ENCODE assay signal across 7 mouse cellular contexts in genomic region chr3:88532689-88533511, GRCm38 (mm10). TPM values are rescaled to one million over a fixed set of nuclear protein-coding genes. Genes with fewer than 3 reads are reported as not detected.
A peak's percentile ranks its signal among the peaks of the same experiment; 100 is the strongest.
DNase-seq lines count a peak whose midpoint lies in the region; ATAC-seq and TF ChIP-seq lines count a peak whose summit lies in the region.

No protein-coding gene starts in this region.

- peak overlapping the region; percentile 68 for H3K4me2 ChIP-seq in heart, embryonic 14.5 days (ENCODE audit: low read length)
- H3K4me2 ChIP-seq in liver, embryonic 12.5 days, result peak overlapping the region; percentile 99

- H3K4me3 ChIP-seq in left cerebral cortex, adult 2 months, result peak overlapping the region; percentile 96
- H3K4me3 ChIP-seq in brown adipose tissue, adult 24 weeks (ENCODE audit: insufficient read depth, low read depth, low read length), result peak overlapping the region; percentile 48
- H3K4me3 ChIP-seq in heart, embryonic 14.5 days (ENCODE audit: control insufficient read depth in 1 of 2, insufficient read depth in 1 of 2, low read depth in 1 of 2, low read length in 2 of 2), result peak overlapping the region; percentile 90 to 93
- H3K4me3 ChIP-seq in liver, embryonic 12.5 days, result peak overlapping the region; percentile 74
- peak overlapping the region; percentile 59 for H3K4me3 ChIP-seq in small intestine, adult 2 months (ENCODE audit: low read depth, low read length)

- no peak for TF ChIP-seq CTCF in left cerebral cortex, adult 2 months (IDR thresholded peaks at IDR 0.05)
- TF ChIP-seq CTCF in small intestine, adult 2 months (IDR thresholded peaks at IDR 0.05; ENCODE audit: extremely low read depth, insufficient read length, insufficient replicate concordance, low read depth, low read length), result no peak

- DNase-seq in left cerebral cortex, adult 2 months (ENCODE audit: extremely low spot score in 1 of 2, low spot score in 2 of 2), result no peak
- no peak for DNase-seq in left cerebral cortex, postnatal 36 days (ENCODE audit: low spot score in 2 of 2)
- DNase-seq in frontal cortex, postnatal 25 days (ENCODE audit: low spot score in 2 of 2), result no peak

- ATAC-seq in heart, embryonic 14.5 days (ENCODE audit: insufficient number of reproducible peaks, insufficient read depth, low FRiP score, low read depth), result 0 out of 2 replicates have a peak, but pooled peaks have one; percentile 6
- no peak for ATAC-seq in liver, embryonic 12.5 days

- H3K27me3 ChIP-seq in heart, embryonic 14.5 days (ENCODE audit: control insufficient read depth, insufficient read depth, low read length), result no peaks in the 10 kb centered on the region
- peaks cover 22% of the 10 kb centered on the region for H3K27me3 ChIP-seq in liver, embryonic 12.5 days (replicated peaks)
- H3K27me3 ChIP-seq in small intestine, adult 2 months (ENCODE audit: control insufficient read depth, insufficient read depth, low read length), result 0 out of 2 replicates have a peak, but pooled peaks cover 6% of the 10 kb centered on the region

- TF ChIP-seq POLR2A in small intestine, adult 2 months (IDR thresholded peaks at IDR 0.05; ENCODE audit: low read depth, low read length), result no peak

- peaks cover 28% of the 10 kb centered on the region for H3K36me3 ChIP-seq in heart, embryonic 14.5 days (ENCODE audit: control insufficient read depth, insufficient read depth, low read length)
- H3K36me3 ChIP-seq in liver, embryonic 12.5 days, result peaks cover 10% of the 10 kb centered on the region; the same call in 1 of the 2 replicates
- H3K36me3 ChIP-seq in small intestine, adult 2 months (ENCODE audit: control insufficient read depth, insufficient read depth, low read length), result no peaks in the 10 kb centered on the region

- under 1% methylated on average over 38 of the region's 40 CpGs for WGBS in heart, embryonic 14.5 days
- 7% methylated on average over 36 of the region's 40 CpGs for WGBS in liver, embryonic 12.5 days (ENCODE audit: insufficient replicate concordance)
- WGBS in small intestine, adult 2 months, result 8% methylated on average over 39 of the region's 40 CpGs

- no peaks in the 10 kb centered on the region; the same call in 1 of the 2 replicates for H3K4me1 ChIP-seq in brown adipose tissue, adult 24 weeks (ENCODE audit: control insufficient read depth, insufficient read depth, insufficient read length, low read length)
- peaks cover 47 to 64% of the 10 kb centered on the region in 2 experiments for H3K4me1 ChIP-seq in heart, embryonic 14.5 days (ENCODE audit: control insufficient read depth in 2 of 2, insufficient read depth in 2 of 2, low read length in 2 of 2)
- H3K4me1 ChIP-seq in liver, embryonic 12.5 days, result peaks cover 91% of the 10 kb centered on the region
- peaks cover 14% of the 10 kb centered on the region for H3K4me1 ChIP-seq in small intestine, adult 2 months (ENCODE audit: control insufficient read depth, insufficient read depth, insufficient read length, low read length)

- no peak overlapping the region for H3K27ac ChIP-seq in left cerebral cortex, adult 2 months
- H3K27ac ChIP-seq in brown adipose tissue, adult 24 weeks (replicated peaks; ENCODE audit: low read depth, low read length), result no peak overlapping the region
- H3K27ac ChIP-seq in heart, embryonic 14.5 days (replicated peaks in 1 of 2; ENCODE audit: control insufficient read depth in 1 of 2, insufficient read depth in 1 of 2, low read depth in 2 of 2, low read length in 2 of 2), result peak overlapping the region; percentile 87 to 88
- peak overlapping the region; percentile 66 for H3K27ac ChIP-seq in liver, embryonic 12.5 days
- no peak overlapping the region for H3K27ac ChIP-seq in small intestine, adult 2 months (ENCODE audit: insufficient read depth, low read depth, low read length)

- H3K9ac ChIP-seq in heart, embryonic 14.5 days (ENCODE audit: low read length), result peak overlapping the region; percentile 95
- H3K9ac ChIP-seq in liver, embryonic 12.5 days, result peak overlapping the region; percentile 81

- no peaks in the 10 kb centered on the region for H3K9me3 ChIP-seq in heart, embryonic 14.5 days (ENCODE audit: control insufficient read depth, low read length)
- H3K9me3 ChIP-seq in liver, embryonic 12.5 days (replicated peaks), result no peaks in the 10 kb centered on the region

- intact Hi-C loops in left cerebral cortex, adult 2 months (cut with DNase I), result no loop called here
- intact Hi-C loops in left cerebral cortex, postnatal 36 days (cut with DNase I), result loop anchor here (5.0 kb wide), 1 partner anchor 121 kb away; the partner anchor contains the start of gene Pmf1

RNA-seq across cellular contexts. Expression of gene Mex3a, which starts 0.7 kb away (rescaled TPM):
- 1 to 10 TPM; 3.2 TPM for total RNA-seq in left cerebral cortex, adult 2 months (2021)
- total RNA-seq in left cerebral cortex, postnatal 36 days (2021), result 1 to 10 TPM; 2.6 to 2.9 TPM
- 0.16 and 0.21 TPM in 2 replicates for polyA plus RNA-seq in brown adipose tissue, adult 24 weeks (2012; ENCODE audit: insufficient read depth, insufficient read length, missing spikeins)
- polyA plus RNA-seq in heart, embryonic 14.5 days (2014; fragmentation: Nextera tagmentation; extraction: Ambion mirVana), result 9.0 and 11.0 TPM in 2 replicates
- polyA plus RNA-seq in liver, embryonic 12.5 days (2016; fragmentation: Nextera tagmentation; extraction: Ambion mirVana), result 2.8 and 3.1 TPM in 2 replicates
- polyA plus RNA-seq in small intestine, adult 2 months (2012; rRNA removed), result 0.41 and 0.60 TPM in 2 replicates

RNA-seq across cellular contexts. Expression of gene Rab25, which starts 15.2 kb away (rescaled TPM):
- not detected for total RNA-seq in left cerebral cortex, adult 2 months (2021)
- total RNA-seq in left cerebral cortex, postnatal 36 days (2021), result not detected
- not detected in 2 replicates for polyA plus RNA-seq in brown adipose tissue, adult 24 weeks (2012; ENCODE audit: insufficient read depth, insufficient read length, missing spikeins)
- 0.30 TPM in 1 of 2 replicates, not detected in the other for polyA plus RNA-seq in heart, embryonic 14.5 days (2014; fragmentation: Nextera tagmentation; extraction: Ambion mirVana)
- 0.70 TPM in 1 of 2 replicates, not detected in the other for polyA plus RNA-seq in liver, embryonic 12.5 days (2016; fragmentation: Nextera tagmentation; extraction: Ambion mirVana)
- polyA plus RNA-seq in small intestine, adult 2 months (2012; rRNA removed), result 132 and 184 TPM in 2 replicates

RNA-seq across cellular contexts. Expression of gene Lamtor2, which starts 20.0 kb away (rescaled TPM):
- total RNA-seq in left cerebral cortex, adult 2 months (2021), result 10 to 100 TPM; 98.3 to 99.1 TPM
- total RNA-seq in left cerebral cortex, postnatal 36 days (2021), result 100 to 1,000 TPM; 103 to 106 TPM
- polyA plus RNA-seq in brown adipose tissue, adult 24 weeks (2012; ENCODE audit: insufficient read depth, insufficient read length, missing spikeins), result 209 and 224 TPM in 2 replicates
- 75.6 and 87.5 TPM in 2 replicates for polyA plus RNA-seq in heart, embryonic 14.5 days (2014; fragmentation: Nextera tagmentation; extraction: Ambion mirVana)
- polyA plus RNA-seq in liver, embryonic 12.5 days (2016; fragmentation: Nextera tagmentation; extraction: Ambion mirVana), result 101 and 102 TPM in 2 replicates
- polyA plus RNA-seq in small intestine, adult 2 months (2012; rRNA removed), result 99.8 and 167 TPM in 2 replicates

RNA-seq across cellular contexts. Expression of gene Ubqln4, which starts 20.7 kb away (rescaled TPM):
- total RNA-seq in left cerebral cortex, adult 2 months (2021), result 100 to 1,000 TPM; 137 to 148 TPM
- 100 to 1,000 TPM; 129 to 137 TPM for total RNA-seq in left cerebral cortex, postnatal 36 days (2021)
- 36.6 and 42.2 TPM in 2 replicates for polyA plus RNA-seq in brown adipose tissue, adult 24 weeks (2012; ENCODE audit: insufficient read depth, insufficient read length, missing spikeins)
- 37.4 and 37.5 TPM in 2 replicates for polyA plus RNA-seq in heart, embryonic 14.5 days (2014; fragmentation: Nextera tagmentation; extraction: Ambion mirVana)
- polyA plus RNA-seq in liver, embryonic 12.5 days (2016; fragmentation: Nextera tagmentation; extraction: Ambion mirVana), result 37.9 and 39.5 TPM in 2 replicates
- 26.0 and 35.4 TPM in 2 replicates for polyA plus RNA-seq in small intestine, adult 2 months (2012; rRNA removed)

RNA-seq across cellular contexts. Expression of gene Lmna, which starts 23.1 kb away (rescaled TPM):
- 10 to 100 TPM; 59.3 to 61.7 TPM for total RNA-seq in left cerebral cortex, adult 2 months (2021)
- 10 to 100 TPM; 47.1 to 57.3 TPM for total RNA-seq in left cerebral cortex, postnatal 36 days (2021)
- polyA plus RNA-seq in brown adipose tissue, adult 24 weeks (2012; ENCODE audit: insufficient read depth, insufficient read length, missing spikeins), result 33.8 and 35.7 TPM in 2 replicates
- polyA plus RNA-seq in heart, embryonic 14.5 days (2014; fragmentation: Nextera tagmentation; extraction: Ambion mirVana), result 76.7 and 84.1 TPM in 2 replicates
- polyA plus RNA-seq in liver, embryonic 12.5 days (2016; fragmentation: Nextera tagmentation; extraction: Ambion mirVana), result 189 TPM in 2 replicates
- polyA plus RNA-seq in small intestine, adult 2 months (2012; rRNA removed), result 209 and 353 TPM in 2 replicates

Comparison
In these comparisons a context has a peak if more than half of its experiments do, and no peak if none do; other contexts are left out.
1. H3K27ac ChIP-seq: peak in heart, embryonic 14.5 days (2 of 2) and liver, embryonic 12.5 days (single experiment); none in left cerebral cortex, adult 2 months (single experiment), brown adipose tissue, adult 24 weeks (single experiment) and small intestine, adult 2 months (single experiment).
2. RNA of gene Rab25, which starts 15.2 kb away (polyA plus RNA-seq): 132 to 184 TPM in small intestine, adult 2 months; 0.70 TPM in liver, embryonic 12.5 days, not detected in brown adipose tissue, adult 24 weeks and 0.30 TPM in heart, embryonic 14.5 days; every median in the first group is over 10 times any median in the second.
3. Peak in every context shown above with its lines, with median percentiles within 50 percentile points of each other: H3K4me3 ChIP-seq.